Mouse (Mus musculus) yolk sac, embryonic 10.5 days (tissue): ENCODE data around the gene Rad51c.
"Not testable (repeated sequence)": the region's sequence is repeated elsewhere in the genome, so short reads cannot be mapped to it uniquely, and the experiment has no call there.

ENCODE experiments used
- DNase-seq: peaks from one replicate; pipeline ENCODE4 v3.0.0-alpha.2; 2017; ENCODE audit warnings: low spot score

Gene Rad51c

GRCm38 (mm10) chr11:87432447-87432846 is 27.7 kb upstream of the Rad51c start:
- DNase-seq = no peak

- not testable (repeated sequence) for DNase-seq
Observed at GRCm38 (mm10) chr11:87431813-87432212, 27.1 kb upstream of the Rad51c start.

GRCm38 (mm10) chr11:87430374-87430773 is 25.6 kb upstream of the Rad51c start:
- no peak for DNase-seq

GRCm38 (mm10) chr11:87429363-87429762 is 24.6 kb upstream of the Rad51c start:
- no peak for DNase-seq

GRCm38 (mm10) chr11:87428051-87428673 is 23.4 kb upstream of the Rad51c start:
- no peak for DNase-seq

- DNase-seq = no peak
Observed at GRCm38 (mm10) chr11:87427273-87428050, 22.7 kb upstream of the Rad51c start.

GRCm38 (mm10) chr11:87426450-87427250 is 21.9 kb upstream of the Rad51c start:
- peak; percentile 88 for DNase-seq

GRCm38 (mm10) chr11:87426121-87426449 is 21.3 kb upstream of the Rad51c start:
- DNase-seq = no peak

GRCm38 (mm10) chr11:87423551-87424325 is 19.0 kb upstream of the Rad51c start:
- no peak for DNase-seq

GRCm38 (mm10) chr11:87422511-87423340 is 18.0 kb upstream of the Rad51c start:
- peak; percentile 93 for DNase-seq

GRCm38 (mm10) chr11:87421760-87422201 is 17.0 kb upstream of the Rad51c start:
- DNase-seq = peak; percentile 66

- no peak for DNase-seq
Observed at GRCm38 (mm10) chr11:87420861-87421260, 16.1 kb upstream of the Rad51c start.

GRCm38 (mm10) chr11:87416120-87416519 is 11.4 kb upstream of the Rad51c start:
- DNase-seq = no peak

GRCm38 (mm10) chr11:87413412-87413811 is 8.7 kb upstream of the Rad51c start:
- DNase-seq = not testable (repeated sequence)

GRCm38 (mm10) chr11:87404111-87404853 is 472 bp downstream of the Rad51c start:
- peak; percentile 95 for DNase-seq

- no peak for DNase-seq
Observed at GRCm38 (mm10) chr11:87398402-87398801, 6.4 kb downstream of the Rad51c start.

GRCm38 (mm10) chr11:87393855-87394254 is 10.9 kb downstream of the Rad51c start:
- no peak for DNase-seq

- DNase-seq = no peak
Observed at GRCm38 (mm10) chr11:87385676-87386075, 19.1 kb downstream of the Rad51c start.

GRCm38 (mm10) chr11:87384551-87384950 is 20.2 kb downstream of the Rad51c start:
- no peak for DNase-seq

GRCm38 (mm10) chr11:87367865-87368580 is 36.7 kb downstream of the Rad51c start:
- DNase-seq = no peak
